Mouse (Mus musculus): Measurements from ENCODE around the gene Spaar.
"Not testable (repeated sequence)": the region's sequence is repeated elsewhere in the genome, so short reads cannot be mapped to it uniquely, and the experiment has no call there.

Gene Spaar

GRCm38 (mm10) chr4:43729126-43729525 is 708 bp upstream of the Spaar start:
- DNase-seq: no peak

GRCm38 (mm10) chr4:43730750-43731297 is 990 bp downstream of the Spaar start:
- no peak for DNase-seq

DNA sequence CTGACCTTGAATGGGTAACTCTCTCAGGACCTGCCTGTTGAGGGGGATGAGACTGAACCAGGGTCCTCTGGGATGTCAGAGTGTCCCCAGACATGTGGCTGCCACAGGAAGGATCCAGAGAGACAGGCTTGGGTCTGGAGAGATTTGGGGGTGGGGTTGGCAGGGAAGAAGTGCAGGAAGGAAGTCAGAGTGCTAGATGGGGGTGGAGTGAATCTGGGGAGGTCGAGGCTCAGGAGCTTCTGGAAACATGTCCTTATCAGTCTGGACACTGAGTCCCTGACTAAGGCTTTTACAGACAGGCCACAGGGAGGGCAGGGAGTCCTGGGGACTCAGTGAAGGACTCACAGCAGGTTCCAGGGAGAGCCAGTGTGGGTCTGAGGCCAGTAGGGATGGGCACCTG is 2.3 kb downstream of the Spaar start:
- no peak for DNase-seq

DNA sequence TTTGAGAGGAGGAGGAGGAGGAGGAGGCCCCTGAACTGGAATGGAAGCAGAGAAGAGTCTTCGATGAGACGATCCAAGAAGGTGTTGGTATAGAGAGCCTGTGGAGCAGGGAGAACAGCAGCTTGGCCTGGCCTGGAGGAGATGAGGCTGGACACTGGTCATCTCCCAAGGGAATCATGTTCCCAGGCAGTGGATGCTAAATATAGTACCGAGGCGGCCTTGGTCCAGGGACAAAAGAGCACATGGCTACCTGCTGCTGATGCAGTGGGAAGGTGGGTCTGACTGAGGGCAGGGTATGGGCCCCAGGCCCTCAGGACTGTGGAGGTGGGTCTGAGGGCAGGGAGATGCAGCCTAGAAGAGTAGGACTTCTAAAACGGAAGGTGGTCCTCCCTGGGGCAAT is 3.4 kb downstream of the Spaar start:
- DNase-seq: no peak

- no peak for DNase-seq
Measured at GRCm38 (mm10) chr4:43737144-43737543, 7.3 kb downstream of the Spaar start.

GRCm38 (mm10) chr4:43738989-43739674 is 9.3 kb downstream of the Spaar start:
- DNase-seq: no peak

- DNase-seq: no peak
Measured at GRCm38 (mm10) chr4:43741526-43741925, 11.7 kb downstream of the Spaar start.

DNA sequence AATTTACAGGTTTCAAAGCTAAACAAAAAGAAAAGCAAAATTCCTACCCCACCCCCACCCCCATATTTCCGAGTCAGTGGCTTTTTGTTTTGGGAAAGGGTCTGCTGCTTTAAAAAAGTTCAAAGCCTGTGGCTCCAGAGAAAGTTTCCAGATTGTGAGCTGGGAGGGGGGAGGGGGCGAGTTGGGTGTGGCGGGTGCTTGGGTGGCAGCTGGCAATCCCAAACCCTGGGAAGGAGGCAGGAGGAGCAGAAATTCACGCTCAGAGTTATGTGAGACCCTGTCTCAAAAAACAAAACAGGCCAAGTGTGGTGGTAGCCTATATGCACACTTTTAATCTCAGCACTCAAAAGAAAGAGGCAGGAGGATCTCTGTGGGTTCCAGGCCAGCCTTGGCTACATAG is 12.8 kb downstream of the Spaar start:
- no peak for DNase-seq

DNA sequence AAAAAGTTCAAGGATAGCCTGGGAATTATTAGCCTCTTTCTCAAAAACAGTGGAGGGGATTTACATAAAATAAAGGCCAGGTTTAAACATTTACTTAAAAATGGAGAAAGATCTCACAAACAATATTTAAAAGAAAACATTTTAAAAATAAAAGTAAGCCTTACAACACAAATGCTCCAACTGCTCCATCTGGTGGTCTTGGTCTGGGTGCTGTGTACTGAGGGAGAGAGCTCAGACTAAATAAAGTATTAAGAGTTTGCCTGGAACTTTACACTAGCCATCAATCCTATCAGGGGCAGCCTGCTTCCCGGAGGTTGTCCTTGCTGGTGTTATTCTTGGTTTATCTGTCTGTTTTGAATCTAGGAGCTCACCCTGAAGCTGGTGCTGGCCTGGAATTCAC is 13.3 kb downstream of the Spaar start:
- no peak for DNase-seq

- DNase-seq: peak in 1 of 2 experiments; percentile 14
Measured at GRCm38 (mm10) chr4:43745187-43745586, 15.4 kb downstream of the Spaar start.

DNA sequence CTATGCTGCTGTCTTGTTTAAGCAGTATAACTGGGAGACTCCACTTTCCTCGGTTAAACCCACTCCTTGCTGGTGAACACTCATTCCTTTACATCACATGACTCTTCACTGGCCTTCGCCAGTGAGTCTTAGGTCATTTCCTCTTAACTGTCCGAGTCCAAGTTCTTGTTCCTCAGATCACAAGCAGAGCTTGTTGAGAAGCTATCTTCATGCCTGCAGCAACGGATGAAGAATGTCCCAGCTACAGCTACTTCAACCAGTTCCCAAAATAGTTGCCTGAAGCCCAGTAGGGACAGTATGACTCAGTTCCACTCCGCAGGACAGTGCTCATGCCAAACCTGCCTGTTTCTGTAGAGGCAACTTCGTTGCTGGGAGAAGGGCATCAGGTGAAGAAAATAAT is 27.4 kb downstream of the Spaar start:
- DNase-seq: no peak

- DNase-seq: no peak
Measured at GRCm38 (mm10) chr4:43759571-43760418, 30.0 kb downstream of the Spaar start.

DNA sequence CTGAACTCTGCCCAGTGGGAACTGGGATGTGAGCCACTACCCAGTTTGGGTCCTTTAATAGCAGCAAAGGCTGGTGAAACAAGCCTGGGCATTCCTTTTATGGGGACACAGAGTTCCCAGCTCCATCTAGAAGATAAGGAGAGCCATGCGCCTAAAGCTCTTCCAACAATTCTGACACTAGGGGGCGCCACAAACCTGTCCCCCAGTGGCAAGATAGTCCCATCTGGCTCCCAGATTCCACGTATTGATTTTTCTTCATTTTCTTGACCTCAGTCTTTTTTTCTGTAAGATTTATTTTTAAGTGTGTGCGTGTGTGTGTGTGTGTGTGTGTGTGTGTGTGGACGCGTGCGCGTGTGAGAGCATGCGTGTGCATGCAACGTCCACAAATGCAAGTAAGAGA is 30.6 kb downstream of the Spaar start:
- DNase-seq: peak in 1 of 2 experiments; percentile 10

GRCm38 (mm10) chr4:43761336-43761735 is 31.5 kb downstream of the Spaar start:
- DNase-seq: no peak

DNA sequence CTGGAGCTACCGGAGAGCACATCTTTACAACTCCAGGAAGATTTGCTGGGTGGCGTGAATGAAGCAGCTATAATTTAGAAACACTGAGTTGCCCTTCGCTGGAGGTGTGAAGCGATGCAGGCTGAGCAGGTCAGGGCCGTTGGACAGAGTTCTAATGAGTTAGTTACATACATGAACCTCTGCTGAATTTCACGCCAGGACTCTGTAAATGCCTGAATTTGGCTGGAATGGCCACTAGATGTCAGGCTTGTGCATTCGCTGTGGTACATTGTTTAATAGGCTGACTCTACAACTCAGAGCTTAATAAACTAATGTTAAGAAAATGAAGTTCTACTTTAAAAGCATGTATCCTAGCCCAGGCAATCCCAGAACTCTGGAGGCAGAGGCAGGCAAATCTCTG is 33.6 kb downstream of the Spaar start:
- DNase-seq: peak; percentile 24 to 51

DNA sequence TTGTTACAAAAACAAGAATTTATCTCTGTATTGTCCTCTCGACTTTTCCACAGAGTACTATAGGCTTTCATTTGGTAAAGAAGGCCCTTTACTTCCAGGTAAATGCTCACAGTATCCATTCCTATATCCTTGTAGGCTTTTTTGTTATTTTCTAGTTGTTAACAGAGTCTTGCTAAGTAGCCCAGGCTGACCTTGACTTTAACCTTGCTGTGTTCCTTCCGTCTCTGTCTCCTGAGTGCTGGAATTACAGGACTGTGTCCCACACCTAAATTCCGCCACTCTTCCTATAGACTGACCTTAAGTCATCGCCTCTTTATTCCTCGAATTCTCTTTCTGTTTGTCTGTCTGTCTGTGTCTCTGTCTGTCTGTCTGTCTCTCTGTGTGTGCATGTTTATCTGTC is 38.5 kb downstream of the Spaar start:
- DNase-seq: no peak

GRCm38 (mm10) chr4:43769374-43769773 is 39.5 kb downstream of the Spaar start:
- DNase-seq: no peak

DNA sequence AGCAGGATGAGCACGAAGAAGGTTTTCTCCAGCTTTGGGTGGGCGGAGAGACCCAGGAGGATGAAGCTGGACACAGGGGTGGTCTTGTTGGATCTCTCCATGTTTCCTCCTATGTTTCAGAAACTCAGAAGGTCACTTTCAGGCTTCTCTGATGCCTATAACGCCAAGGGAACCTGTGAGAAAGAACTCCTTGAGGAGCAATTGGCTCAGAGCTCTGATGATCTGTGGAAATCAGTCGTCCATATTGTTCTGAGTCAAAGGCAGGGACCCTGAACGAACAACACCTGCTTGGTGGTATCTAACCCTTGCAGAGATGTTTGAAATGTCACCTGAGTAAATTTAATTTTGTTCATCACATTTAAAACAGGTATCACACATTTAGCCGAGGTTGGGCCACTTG is 41.1 kb downstream of the Spaar start, which contains the start of gene Olfr159:
TSS of gene Olfr159 (minus strand) at position 101 of the 400 bp plus-strand sequence.
- no peak for DNase-seq

DNA sequence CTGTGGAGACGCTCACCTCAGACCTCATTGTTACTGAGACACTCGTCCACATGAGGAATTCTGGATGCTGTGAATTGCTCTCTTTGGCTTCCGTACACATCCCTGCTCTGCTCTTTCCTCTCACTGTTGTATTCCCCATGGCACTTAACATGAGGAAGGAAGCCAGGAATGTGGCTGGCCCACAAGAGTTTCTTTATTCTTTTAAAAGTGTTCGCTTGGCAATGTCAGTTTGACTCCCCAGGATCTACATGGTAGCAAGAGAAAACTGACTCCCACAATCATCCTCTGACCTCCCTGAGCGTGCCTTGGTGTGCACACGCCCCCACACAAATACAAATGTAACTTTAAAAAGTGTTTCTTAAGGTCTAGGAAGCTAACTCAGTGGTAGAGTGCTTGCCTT is 41.8 kb downstream of the Spaar start:
- no peak for DNase-seq

GRCm38 (mm10) chr4:43772304-43772703 is 42.5 kb downstream of the Spaar start:
- no peak for DNase-seq

GRCm38 (mm10) chr4:43795296-43795695 is 65.5 kb downstream of the Spaar start:
- DNase-seq: no peak

- not testable (repeated sequence) for DNase-seq
Measured at GRCm38 (mm10) chr4:43795844-43796243, 66.0 kb downstream of the Spaar start.

DNA sequence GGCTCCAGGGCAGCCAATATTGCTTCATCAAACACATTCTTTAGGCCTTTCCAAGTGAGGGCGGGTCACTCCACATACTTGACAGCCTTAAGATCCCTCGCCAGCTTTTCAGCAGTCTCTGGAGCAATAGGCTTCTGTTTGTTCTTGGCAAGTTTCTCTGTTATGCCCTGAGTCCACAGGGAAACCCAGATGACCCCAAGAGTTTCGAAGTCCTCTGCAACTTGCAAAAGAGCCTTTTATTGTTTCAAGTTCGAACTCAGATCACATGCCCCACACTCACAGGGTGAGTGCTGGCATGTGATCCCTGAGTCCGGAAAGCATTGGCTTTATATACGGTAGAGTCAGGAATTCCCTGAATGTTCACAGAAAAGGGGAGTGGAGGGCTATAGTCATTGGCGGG is 69.1 kb downstream of the Spaar start:
- no peak for DNase-seq

All from cerebellum, postnatal 36 days (tissue).